Mouse (Mus musculus) layer of hippocampus, postnatal 10 days (tissue): ENCODE results near the gene Cpxm1. TPM values are rescaled to one million over a fixed set of nuclear protein-coding genes. Genes with fewer than 3 reads are reported as not detected.

Source experiments
- DNase-seq, 2 experiments: peaks; one replicate each; pipeline ENCODE4 v3.0.0; 2021; ENCODE audit warnings: low spot score in 2 of 2
- long read RNA-seq: library from polyadenylated mRNA; stranded (forward); transcript quantifications from one replicate; pipeline ENCODE4 v2.0.0, GENCODE M21; 2023
- total RNA-seq, 2 experiments: library from RNA; stranded (reverse); gene quantifications; 2 replicates each; pipeline ENCODE4 v1.2.3; 2021

Gene Cpxm1
- total RNA-seq = 10 to 100 TPM; 16.9 to 20.0 TPM
- long read RNA-seq, transcript Cpxm1-201 (14 exons, 2,366 nt) = major isoform, 15 of 22 reads
- long read RNA-seq, partial matches to known transcripts = 3 of 22 reads
- long read RNA-seq, other reads (novel, unspliced or antisense) = 3 of 22 reads

DNA sequence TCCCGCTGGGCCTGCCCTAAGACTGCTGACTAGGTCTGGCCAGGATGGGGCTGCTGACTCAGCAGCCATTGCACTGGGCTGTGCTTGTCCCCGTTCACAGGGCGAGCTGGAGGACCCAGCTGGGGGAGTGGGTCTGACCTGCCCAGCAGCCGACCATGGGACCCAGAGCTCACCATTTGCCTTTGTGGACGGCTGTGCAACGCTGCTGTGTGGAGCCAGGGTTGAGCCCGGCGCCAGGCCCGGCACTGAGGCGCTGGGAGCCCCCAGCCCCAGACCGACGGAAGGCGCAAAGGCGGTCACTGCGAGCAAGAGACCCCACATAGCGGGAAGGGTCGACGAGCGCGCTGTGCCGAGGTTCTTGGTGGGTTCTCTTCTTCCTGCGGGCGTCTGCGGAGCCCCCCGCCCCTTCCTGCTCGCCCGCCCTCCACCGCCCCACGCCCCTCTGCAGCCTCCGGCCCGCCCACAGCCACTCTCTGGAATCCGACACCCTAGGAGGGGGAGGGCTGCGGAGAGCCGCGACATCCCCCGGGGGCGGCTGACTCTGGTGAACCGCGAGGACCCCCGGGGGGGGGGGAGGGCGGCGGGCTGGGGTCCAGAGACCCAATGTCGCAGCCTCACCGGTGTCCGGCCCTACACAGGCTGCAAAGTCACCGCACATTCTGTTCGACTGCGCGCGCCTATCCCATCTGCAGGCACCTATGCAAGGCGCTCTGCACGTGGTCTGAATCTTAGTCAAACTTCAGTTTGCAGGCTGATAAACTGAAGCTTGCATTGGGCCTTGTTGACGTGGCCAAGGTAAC lies at the start of gene Cpxm1:
TSS of gene Cpxm1 (minus strand) at position 389 of the 800 bp plus-strand sequence.
- peak; percentile 23 to 41 for DNase-seq

DNA sequence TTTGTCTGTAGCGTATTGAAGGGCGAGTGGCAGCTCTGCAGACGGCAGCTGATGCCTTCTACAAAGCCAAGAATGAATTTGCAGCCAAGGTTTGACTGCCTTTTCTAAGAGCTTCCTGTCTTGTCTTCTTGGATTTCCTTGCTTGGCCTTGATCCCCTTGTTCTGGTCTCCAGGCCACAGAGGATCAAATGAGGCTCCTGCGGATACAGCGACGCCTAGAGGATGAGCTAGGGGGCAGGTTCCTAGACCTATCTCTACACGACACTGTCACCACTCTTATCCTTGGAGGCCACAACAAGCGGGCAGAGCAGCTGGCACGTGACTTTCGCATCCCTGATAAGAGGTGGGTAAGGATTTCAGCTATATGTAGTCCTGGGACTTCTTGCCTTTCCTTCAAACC lies 44.8 kb upstream of the Cpxm1 start:
- DNase-seq = no peak

DNA sequence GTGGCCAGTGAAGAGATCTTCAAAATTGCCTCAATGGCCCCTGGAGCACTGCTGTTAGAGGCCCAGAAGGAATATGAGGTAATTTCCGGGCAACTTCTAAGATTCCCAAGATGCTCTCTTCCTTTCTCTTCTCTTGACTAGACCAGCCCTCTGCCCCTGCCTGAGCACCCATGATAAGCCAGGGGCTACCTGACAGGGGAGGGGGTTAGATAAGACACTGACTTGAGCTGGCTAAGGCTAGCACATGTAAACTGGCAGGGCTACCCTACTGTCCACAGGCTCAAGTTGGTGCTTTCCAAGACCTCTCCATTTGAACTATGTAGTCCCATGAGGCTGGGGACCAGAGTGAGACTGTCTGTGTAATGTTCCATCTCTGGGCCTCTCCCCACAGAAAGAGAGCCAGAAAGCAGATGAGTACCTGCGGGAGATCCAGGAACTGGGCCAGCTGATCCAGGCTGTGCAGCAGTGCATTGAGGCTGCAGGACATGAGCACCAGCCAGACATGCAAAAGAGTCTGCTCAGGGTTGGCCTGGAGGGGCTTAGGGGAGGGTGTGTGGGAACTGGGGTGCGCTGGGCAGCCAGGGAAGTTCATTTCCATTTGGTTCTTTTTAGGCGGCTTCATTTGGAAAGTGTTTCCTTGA lies 42.6 kb upstream of the Cpxm1 start:
- no peak for DNase-seq

DNA sequence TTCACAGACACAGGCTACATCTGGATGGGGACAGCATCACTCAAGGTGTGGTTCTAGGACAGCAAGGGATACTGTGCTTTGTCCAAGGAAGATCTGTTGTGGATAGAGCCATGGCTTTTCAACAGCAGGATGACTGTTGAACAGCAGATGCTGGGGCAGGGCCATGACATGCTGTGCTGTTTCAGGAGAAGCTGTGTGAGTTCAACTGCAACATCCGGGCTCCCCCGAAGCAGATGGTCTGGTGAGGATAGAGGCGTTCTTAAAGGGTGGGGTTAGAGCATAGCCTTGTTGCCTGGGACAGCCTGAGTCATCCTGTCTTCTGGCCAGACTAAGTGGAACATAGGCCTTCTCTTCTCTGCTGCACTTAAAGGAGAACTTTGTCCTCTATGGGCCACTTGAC lies 41.5 kb upstream of the Cpxm1 start:
- DNase-seq = no peak

DNA sequence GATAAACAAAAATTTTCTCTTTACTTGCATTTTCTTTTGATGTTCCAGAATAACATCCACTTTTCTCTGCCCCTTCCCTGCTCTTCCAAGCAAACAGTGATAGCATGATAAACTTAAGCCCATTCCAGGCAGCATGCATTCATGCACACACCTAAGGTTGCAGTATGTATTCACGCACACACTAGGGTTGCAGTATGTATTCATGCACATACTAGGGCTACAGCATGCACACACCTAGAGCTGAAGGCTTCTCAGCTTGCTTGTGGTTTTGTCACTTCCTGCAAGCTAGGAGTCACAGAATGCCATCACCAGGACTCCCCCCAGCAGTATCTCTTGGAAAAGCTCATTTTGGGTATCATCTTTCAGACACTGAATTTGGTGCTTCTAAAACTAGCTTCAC lies 39.4 kb upstream of the Cpxm1 start:
- no peak for DNase-seq

DNA sequence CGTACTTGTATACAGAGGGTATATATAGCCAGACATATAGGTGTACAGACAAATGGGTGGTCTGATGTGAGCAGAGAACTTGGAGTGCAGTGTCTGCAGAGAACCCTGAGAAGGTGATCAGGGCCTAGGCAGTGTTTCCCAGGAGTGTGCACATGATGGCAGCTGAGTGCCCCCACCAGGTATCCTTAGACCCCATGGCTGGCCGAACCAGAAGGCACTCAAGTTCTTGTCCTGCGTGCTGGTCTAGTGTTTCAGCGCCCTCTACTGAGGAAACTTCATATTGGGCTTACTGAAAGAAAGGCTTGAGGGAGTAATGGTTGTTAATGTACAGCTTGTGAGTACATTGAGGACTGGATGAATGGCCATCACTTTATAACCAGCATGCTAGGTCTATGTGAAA lies 35.8 kb upstream of the Cpxm1 start:
- DNase-seq = peak in 1 of 2 experiments; percentile 53

DNA sequence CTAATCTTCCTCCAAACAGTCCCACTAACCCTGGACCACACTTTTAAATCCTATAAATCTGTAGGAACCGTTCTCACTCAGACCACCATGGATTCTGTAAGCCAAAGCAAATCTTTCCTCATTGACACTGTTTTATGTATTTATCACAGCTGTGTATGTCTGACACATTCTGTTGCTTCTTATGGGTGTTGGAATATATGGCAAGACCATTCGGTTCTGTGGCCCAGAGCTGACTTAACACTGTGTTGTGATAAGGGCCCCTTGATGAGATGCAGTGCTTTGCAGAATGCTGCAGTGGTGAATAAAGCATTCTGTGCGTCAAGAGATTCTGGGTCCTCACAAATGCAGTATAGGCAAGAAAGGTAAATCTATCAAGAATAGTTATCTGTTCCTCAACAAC lies 34.8 kb upstream of the Cpxm1 start:
- DNase-seq = no peak

DNA sequence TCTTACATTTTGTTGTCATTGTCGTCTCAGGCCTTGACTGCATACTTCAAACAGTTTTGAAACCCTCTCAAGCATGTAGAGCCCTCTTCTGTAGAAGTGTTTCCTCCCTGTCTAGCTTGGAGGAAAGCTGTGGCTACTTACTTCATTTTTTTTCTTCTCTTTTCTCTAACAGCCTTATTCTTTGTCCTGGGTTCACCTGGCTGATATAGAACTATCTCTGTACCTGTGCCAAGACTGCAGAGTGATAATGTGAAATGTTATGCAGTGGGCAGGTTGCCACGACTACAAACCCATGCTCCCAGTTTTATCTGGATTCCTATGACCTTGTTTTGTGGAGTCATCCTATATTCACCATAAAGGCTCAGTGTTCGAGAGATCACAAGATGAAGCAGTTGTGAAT lies 33.1 kb upstream of the Cpxm1 start:
- DNase-seq = no peak

DNA sequence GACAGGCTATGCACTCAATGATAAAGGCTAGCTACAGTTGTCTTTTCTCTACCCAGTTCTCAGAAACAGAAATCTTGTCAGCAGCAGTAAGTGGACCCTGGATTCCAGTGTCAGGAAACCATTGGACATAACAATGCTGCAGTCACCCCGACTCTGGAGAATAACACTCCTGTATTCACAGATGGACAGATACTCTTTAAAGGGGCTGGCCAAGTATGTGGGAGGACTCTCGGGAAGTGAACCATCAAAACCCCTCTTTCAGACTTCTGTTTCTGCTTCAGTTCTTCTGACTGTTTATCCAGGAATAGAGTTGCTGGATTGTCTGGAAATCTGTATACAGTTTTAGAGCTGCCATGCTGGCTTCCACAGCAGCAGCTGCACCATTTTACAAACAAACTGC lies 32.5 kb upstream of the Cpxm1 start:
- DNase-seq = no peak

DNA sequence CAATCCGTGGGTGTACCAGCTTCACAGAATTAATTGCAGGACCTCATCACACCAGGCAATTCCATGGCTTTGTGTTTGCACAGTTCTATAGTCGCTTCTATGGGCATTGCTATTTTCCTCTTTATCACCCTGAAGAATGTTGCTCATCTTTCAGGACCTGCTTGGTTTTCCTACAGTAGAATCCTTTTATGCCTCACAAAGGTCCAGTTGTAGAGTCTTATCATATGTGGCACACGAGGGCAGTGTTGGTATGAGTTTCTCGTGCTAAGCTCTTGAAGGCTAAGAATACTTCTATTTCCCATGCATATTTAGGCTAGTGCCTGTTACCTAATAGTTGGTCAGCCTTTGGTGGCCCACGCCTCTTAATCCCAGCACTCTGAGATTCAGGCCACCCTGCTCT lies 27.7 kb upstream of the Cpxm1 start:
- no peak for DNase-seq

DNA sequence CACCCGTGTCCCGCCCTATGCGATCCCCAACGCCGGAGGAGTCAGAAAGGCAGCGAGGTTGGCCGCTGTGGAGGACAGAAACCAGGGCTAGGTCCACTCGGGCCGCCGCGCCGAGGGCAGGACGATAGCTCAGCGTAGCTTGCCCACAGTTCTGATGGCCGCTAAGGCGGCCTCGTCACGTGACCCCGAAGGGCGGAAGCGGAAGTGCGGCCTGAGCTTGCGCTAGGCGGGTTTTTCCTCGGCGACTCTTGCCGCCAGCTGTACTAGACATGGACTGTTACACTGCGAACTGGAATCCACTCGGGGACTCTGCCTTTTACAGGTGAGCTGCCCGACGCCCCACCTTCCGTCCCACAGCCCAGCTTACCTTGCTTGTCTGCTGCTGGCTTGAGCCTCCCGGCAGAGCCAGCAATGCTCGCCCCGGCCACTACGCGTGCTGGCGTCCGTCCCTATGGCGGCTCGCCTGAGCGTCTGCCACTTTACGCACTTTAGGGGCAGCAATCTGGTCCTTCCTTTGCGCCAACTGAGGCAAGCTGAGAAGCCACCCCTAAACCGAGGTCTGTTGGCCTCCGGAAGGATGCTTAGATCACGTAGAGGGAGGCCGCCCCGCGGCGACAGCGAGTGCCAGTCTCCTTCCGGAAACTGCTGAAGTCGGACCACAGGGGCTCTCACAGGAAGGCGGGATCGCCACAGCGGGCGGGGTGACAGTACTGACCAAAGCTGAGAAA lies 26.9 kb upstream of the Cpxm1 start, which contains the start of the genes Vps16 and Pced1a:
TSS of gene Vps16 (plus strand) at position 214 of the 728 bp plus-strand sequence.
TSS of gene Pced1a (minus strand) at position 576 of the 728 bp plus-strand sequence.
- peak; percentile 89 to 93 for DNase-seq

DNA sequence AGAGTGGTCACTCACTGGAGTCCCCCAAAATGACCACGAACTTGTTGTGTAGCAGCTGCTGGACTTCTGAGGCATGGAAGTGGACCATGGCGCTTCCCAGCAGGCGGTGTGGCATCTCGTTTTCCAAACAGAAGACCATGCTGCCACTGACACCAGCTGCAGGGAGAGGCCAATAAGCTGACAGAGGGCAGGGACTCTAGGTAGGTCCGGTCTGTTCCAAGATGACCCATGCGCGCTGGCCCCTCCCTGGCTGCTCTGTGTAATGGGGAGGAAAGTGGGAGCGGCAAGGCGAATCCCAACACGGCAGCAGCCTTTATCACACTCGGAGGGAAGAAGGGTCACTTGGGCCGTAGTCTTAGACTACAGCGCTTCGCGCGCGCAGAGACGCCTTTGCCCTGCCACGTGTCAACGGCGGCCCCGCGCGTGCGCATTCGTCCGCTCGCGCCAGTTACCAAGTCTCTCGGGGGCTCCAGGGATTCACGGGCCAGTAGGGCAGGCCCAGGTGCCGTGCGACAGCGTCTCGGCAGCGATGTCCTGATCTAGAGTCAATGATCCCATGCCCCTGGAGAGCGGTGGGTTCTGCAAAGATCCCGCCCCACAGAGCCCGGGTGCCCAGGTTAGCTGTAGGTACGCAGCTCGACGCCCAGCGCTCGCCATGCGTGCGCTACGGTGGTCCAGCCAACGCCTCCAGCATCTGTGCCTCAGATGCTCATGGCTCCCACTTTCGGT lies 26.2 kb upstream of the Cpxm1 start:
- peak; percentile 79 to 83 for DNase-seq

DNA sequence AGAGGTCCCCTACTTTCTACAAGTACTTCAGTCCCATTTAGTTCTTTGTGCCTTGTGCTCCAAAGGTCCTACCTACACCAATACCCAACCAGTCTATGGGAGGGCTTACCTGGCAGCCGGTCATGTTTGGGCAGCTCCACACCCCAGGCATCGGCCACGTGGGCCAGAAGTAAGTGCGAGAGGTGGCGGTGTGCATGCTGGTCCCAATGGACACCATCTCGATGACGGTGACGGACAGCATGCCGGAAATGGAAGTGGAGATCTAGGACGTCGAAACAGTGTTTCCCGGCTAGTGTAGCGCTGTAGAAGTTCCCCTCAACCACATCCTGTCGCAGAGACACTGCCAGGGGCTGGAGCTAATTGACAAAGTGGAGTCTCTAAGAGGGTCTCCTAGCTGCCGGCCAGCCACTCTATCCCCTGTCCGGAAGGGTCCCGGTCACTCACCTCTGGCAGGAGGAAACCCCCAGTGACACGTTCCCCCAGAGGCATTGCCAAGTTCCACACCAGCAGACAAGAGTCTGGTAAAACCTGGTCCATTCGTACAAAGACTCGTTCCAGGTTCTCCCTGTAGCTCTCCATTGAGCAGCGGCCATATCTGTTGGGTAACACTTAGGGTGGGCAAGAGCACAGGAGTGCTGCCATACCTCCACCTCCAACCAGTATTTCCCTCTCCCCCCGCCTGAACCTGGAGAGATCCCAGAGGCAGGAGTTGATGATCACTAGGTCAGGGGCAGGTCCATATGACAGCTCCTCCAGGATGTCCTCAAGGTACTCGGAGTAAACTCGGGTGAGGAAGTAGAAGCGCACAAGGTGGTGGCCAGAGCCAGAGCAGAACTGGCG lies 24.6 kb upstream of the Cpxm1 start:
- no peak for DNase-seq

DNA sequence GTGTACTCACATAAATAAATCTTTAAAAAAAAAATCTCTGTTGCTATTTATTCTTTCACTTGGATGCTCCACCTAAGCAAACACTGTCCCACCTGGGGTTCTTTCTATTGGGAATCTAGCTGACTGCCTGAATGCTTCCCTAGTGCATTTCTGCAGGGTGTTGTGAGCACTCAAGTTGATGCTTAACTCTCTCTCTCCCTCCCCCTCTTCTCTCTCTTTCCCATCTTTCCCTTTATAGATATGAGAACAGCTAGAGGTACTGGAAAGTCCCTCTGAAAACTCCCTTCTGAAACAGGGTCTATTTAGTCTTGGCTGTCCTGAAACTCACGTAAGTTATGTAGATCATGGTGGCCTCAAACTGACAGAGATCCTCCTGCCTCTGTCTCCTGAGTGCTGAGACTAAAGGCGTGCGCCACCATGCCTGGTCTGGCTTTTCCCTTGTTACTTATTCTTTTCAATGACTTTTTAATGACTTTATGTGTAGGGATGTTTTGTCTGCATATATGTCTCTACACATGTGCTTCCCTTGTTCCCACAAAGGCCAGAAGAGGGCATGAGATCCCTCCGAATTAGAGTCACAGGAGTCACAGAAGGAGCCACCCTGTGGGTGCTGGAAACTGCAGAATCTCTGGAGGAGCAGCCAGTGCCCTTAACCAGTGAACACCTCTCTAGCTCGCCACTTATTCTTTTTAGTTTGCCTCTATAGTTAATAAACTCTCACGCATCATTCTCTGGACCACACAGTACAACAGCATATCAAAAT lies 16.9 kb upstream of the Cpxm1 start:
- no peak for DNase-seq

DNA sequence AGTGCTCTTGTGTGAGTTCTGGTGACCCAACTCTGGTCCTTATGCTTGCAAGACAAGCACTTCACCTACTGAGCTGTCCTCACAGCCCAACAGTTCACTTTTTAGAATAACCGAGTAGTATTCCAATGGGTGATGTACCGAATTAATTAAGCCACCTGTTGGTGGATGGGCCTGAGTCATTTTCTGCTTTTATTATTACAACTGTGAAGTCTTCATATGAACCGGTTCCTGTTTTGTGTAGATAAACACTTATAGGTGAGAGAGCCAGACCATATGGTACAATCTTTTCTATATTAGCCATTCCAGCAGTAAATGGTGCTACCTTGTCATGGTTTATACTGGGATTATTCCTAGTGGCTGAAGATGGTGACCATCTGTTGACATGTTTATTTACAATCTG lies 15.4 kb upstream of the Cpxm1 start:
- DNase-seq = no peak

DNA sequence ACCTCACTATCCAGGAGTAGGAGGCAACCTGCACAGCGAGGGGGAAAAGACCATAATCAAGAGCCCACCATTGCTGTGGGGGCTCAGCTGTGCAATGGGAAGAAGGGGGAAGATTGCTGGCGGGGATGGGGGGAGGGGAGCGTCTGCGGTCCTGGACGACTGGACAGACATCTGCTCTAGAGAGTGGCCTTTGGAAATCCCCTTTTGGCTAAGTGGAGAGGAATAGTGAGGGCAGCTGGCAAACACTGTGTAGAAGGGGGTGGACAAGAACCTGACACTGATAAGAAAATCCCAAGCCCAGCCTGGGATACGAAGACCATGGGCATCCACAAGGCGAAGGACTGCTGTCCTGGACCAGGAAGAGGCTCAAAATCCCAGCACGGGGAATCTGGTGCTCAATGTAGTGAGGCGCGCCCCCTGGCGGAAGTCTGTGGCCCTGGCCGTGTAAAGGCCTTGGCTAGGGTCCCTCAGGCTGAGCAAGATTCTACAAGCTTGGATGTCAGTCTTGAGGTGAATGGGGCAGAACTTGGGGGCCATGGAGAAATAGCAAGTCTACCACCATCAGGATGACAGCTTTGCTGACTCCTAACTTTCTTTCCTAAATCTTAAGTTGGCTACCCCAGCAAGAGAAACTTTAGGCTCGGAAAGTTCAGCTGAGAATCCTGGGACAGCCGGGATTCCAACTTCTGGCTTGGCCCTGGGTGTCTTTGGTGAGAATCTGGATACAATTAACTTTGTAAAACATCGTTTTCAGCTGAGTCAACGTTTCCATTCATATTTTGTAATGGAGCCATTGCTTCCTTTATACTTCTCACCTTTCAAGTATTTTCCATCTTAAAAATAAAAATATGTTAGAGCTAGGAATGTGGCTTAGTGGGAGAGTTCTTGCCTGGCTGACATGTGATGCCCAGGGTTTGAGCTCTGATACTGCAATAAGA lies 14.5 kb upstream of the Cpxm1 start:
- DNase-seq = peak; percentile 86 to 87

DNA sequence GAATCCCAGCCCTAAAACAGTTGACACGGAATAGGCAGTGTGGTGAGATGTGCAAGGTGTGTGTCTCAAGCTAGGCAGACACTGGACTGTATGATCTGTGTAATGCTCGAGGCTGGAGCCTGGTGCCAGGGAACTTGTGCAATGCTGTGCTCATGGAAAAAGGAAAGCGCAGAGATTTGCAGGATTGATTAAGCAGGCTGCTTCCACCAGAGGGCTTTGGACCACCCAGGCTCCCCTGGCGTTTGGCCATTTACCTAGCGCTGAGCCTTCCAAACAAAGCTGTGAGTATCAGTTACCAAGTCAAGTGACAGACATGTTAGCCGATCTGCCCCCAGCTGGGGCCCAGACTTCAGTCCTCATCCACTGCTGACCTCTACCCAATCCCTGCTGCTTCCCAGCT lies 10.8 kb upstream of the Cpxm1 start:
- no peak for DNase-seq

DNA sequence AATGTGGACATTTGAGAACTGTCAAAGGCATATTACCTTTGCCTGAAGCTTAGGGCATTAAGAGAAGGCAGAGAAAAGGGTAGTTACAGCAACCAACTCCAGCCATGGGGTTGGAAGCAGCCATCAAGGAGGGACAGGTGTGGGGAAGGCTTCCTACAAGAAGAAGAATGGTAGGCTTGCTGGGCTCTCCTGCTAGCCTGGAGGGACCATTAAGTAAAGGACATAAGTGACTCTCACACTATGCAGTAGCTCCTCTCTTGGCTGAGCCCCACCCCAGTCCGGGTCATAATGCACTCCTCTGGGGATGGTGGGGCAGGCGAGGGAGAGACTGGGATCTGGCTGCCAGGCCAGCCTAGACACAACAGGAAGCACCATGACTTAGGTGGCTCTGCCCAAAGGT lies 8.8 kb upstream of the Cpxm1 start, which contains the start of gene Tmem239:
TSS of gene Tmem239 (plus strand) at position 301 of the 400 bp plus-strand sequence.
- DNase-seq = no peak
